In the genomic region with DNA sequence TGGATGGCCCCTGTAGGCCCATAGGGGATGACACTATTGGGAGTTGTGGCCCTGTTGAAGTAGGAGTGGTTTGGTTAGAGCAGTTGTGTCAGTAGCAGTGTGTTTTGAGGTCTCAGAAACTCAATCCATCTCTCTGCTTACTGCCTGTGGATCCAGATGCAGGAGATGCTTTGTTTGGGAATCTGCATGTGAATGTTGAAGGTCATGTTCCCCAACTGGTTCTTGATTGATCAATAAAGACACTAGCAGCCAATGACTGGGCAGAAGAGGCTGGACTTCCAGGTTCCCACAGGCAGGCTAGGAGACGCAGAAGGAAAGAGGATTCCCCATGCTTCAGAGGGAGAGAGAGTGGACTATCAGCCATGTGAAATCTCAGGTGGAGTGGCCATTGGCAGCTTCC, we compare ENCODE assay signal across 17 mouse cellular contexts.
"Had no signal": no experiment of that assay in that cellular context is flagged by ENCODE, and none has a peak within 500 bp of the region (broad histone marks: within the 10 kb centered on the region; RNA-seq: fewer than 3 reads in every experiment).

No protein-coding gene starts in this region.

- H3K27ac ChIP-seq: neural tube, embryonic 12.5 days; neural tube, embryonic 13.5 days; neural tube, embryonic 15.5 days; stomach, embryonic 15.5 days; stomach, postnatal 0 days had no signal

- DNase-seq: retina, postnatal 1 day; right cerebral cortex, adult 18-20 months; right cerebral cortex, postnatal 14 days; right cerebral cortex, postnatal 25 days; right cerebral cortex, postnatal 4 days; spleen, adult 18-20 months; thymus, adult 18-20 months; thymus, adult 2 months; thymus, postnatal 14 days; thymus, postnatal 25 days; thymus, postnatal 36 days; thymus, postnatal 4 days had no signal

- H3K4me1 ChIP-seq: neural tube, embryonic 12.5 days; neural tube, embryonic 13.5 days; neural tube, embryonic 15.5 days; stomach, embryonic 15.5 days had no signal

- H3K9ac ChIP-seq: neural tube, embryonic 12.5 days; neural tube, embryonic 13.5 days; neural tube, embryonic 15.5 days; stomach, embryonic 15.5 days had no signal

- H3K36me3 ChIP-seq: neural tube, embryonic 12.5 days; neural tube, embryonic 13.5 days; neural tube, embryonic 15.5 days; stomach, embryonic 15.5 days had no signal

- H3K4me3 ChIP-seq: neural tube, embryonic 12.5 days; neural tube, embryonic 13.5 days; neural tube, embryonic 15.5 days; stomach, embryonic 15.5 days had no signal

- H3K9me3 ChIP-seq: neural tube, embryonic 12.5 days; neural tube, embryonic 13.5 days; neural tube, embryonic 15.5 days; stomach, embryonic 15.5 days had no signal
